Mouse (Mus musculus) ES-E14 (cell line): ENCODE data around the gene BC049715.

ENCODE experiments used
- CHD2 ChIP-seq: IDR thresholded peaks from 2 replicates; pipeline ENCODE4 v1.6.1; 2014; ENCODE audit warnings: mild to moderate bottlenecking, low read depth, low read length, inconsistent platforms
- HCFC1 ChIP-seq: IDR thresholded peaks from 2 replicates; pipeline ENCODE4 v1.6.1; 2012; ENCODE audit warnings: low read length, inconsistent platforms, borderline replicate concordance; ENCODE audit not compliant: insufficient read depth
- MAFK ChIP-seq: IDR thresholded peaks from 2 replicates; pipeline ENCODE4 v1.6.1; 2014; ENCODE audit warnings: mild to moderate bottlenecking, low read depth, low read length, inconsistent platforms; ENCODE audit not compliant: insufficient read depth
- ZC3H11A ChIP-seq: IDR thresholded peaks from 2 replicates; pipeline ENCODE4 v1.6.1; 2012; ENCODE audit warnings: low read depth, mild to moderate bottlenecking, inconsistent platforms, low read length, borderline replicate concordance
- ZNF384 ChIP-seq: IDR thresholded peaks from 2 replicates; pipeline ENCODE4 v1.6.1; 2012; ENCODE audit warnings: low read depth, low read length, inconsistent platforms

DNA sequence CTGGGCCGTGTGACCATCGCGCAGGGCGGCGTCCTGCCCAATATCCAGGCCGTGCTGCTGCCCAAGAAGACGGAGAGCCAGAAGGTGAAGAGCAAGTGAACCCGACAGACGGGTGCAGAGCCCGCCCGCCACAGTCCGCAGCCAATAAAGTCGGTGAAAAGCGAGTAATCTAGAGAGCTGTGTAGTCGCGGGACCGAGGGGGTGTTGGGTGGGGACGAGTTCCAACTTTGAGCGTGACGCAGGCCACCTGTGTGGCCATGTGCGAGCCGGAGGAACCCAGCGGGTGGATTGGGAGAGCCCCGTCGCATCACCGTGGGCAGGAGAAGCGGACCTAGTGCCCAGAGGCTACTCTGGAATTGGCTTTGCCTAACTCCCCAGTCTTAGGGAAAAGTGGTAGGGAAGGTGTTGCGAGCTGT lies 18.8 kb upstream of the BC049715 start:
- TF ChIP-seq ZNF384 (no peak), HCFC1 (no peak), ZC3H11A (no peak), MAFK (no peak), CHD2 (no peak)
